Mouse (Mus musculus): ENCODE results near the gene Nkapl.
"Not testable (repeated sequence)": the region's sequence is repeated elsewhere in the genome, so short reads cannot be mapped to it uniquely, and the experiment has no call there.

Nkapl gene

DNA sequence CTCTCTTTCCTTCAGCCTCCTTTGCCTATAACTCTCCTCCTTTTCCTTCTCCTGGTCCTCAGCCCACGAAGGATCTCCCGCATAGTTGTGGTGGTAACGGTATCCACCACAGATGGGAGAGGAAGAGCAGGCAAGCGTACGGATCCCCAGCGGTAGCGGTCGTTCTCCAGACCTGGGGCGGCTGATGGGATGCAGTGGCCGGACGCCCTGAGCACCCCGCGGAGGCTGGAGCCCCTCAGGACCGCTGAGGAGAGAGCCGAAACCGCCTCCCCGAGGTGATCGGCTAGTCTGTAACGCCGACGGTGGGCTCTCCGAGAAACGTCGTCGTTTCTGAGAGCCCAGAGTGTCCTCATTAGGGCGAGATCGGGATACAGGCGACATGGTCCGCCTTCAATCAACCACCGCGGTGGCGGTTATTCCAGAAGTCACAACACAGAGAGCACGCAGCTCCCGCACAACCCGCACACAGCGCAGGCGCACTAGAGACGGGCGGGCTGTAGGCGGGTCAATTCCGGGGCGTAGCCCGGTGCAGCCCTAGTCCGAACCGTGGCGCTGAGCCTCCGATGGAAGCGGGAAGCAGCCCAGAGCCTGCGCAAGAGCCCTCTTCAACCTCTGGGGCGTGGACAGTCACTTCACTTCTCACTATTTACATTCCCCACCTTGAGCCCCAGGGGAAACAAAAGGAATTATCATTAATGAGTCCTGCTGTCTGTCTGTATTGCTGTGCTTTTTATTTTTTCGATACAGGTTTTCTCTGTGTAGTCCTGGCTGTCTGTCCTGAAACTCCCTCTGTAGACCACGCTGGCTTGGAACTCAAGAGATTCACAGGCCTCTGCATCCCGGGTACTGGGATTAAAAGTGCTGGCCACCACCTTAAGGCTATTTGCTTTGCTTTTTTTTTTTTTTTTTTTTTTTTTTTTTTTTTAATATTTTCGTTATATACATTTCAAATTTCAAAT is at the start of gene Nkapl:
Nkapl (minus strand) TSS at position 449 of the 959 bp plus-strand sequence.
- DNase-seq (ENCODE audit: low read depth): no peak

DNA sequence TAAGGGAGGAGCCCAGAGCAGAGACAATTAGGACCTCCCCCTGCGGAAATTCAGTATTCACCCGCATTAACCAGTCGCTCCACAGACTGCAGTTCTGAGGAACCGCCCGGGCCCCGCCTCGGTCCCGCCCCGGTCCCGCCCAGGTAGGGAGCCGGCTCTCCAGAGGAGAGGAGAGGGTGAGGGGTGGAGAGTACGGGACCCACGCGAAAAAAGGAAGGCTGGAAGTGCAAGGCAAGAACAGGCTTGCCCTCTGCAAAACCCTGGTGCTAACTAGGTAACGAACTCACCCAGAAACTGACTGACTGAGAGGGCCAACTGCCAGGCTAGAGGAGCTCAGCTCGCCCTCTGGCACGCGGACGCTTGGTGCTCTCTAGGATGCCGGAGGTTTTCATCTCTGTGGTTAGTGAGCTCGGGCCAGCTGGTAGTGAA is 37.9 kb upstream of the Nkapl start:
- DNase-seq (ENCODE audit: low read depth): peak; percentile 94

DNA sequence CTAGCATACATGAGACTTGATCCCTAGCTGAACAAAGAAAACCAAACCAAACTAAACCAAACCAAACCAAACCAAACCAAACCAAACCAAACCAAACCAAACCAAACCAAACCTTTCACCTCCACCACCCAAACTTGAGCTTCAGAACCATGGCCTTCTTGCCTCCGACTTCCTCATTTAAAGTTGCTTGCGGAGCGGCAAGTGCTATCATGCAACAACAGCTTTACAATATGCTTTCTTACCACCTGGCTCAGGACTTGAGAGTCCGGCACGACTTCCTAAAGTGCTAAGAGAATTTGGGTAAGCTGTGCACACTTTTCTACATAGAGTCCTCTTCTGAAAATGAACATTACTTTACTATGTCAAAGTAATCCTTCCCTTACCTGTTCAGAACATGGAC is 34.0 kb upstream of the Nkapl start:
- DNase-seq (ENCODE audit: low read depth): no peak

DNA sequence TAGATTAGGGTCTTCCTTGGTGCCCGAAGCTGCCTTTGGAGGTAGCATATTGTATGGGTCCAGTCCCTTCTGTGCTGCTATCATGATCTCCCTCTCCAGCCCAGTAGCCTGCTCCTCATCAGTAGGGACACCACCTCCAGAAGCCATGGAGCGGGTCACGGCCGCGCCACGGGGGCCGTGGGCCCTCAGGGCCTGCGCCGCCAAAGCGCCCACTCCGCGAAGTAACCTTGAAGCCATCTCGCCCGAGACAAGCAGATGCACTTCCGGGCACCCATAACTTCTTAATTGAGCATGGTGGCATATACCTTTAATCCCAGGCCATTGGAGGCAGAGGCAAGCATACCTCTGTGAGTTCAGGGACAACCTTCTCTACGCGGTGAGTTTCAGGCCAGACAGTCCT is 32.9 kb upstream of the Nkapl start, which contains the start of gene Gm11273:
Gm11273 (minus strand) TSS at position 237 of the 400 bp plus-strand sequence.
- not testable (repeated sequence) for DNase-seq (ENCODE audit: low read depth)

DNA sequence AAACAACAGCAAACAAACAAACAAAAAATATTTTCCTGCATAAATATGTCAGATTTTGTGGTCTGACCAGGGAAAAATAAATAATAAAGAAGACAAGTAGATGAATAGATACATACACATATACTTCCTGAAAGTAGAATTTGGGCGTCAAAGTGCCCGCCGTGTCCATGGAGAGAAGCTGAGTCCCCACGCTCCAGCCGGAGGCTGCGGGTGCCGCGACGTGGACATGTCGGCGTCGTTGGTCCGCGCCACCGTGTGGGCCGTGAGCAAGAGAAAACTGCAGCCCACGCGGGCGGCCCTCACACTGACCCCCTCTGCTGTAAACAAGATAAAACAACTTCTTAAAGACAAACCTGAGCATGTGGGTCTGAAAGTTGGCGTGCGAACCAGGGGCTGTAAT is 26.8 kb upstream of the Nkapl start, which contains the start of gene AK157302:
AK157302 (plus strand) TSS at position 144 of the 400 bp plus-strand sequence.
- DNase-seq (ENCODE audit: low read depth): no peak

DNA sequence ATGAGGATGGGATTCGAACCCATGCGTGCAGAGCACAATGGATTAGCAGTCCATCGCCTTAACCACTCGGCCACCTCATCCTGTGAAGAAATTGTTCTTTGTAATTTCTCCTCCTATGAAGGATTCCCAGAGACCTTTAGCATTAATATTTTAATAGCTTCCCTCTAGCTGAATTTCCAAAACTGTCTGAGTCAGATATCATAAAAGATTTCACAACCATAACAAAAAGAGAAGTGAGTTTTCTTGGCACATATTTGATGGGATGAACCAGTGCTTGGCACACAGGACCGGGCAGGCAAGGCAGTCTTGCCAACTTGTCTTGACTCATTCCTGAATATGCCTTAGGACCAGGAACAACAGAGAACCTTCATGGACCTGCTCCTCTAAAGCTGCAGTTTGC is 24.5 kb upstream of the Nkapl start:
- DNase-seq (ENCODE audit: low read depth): peak; percentile 7

DNA sequence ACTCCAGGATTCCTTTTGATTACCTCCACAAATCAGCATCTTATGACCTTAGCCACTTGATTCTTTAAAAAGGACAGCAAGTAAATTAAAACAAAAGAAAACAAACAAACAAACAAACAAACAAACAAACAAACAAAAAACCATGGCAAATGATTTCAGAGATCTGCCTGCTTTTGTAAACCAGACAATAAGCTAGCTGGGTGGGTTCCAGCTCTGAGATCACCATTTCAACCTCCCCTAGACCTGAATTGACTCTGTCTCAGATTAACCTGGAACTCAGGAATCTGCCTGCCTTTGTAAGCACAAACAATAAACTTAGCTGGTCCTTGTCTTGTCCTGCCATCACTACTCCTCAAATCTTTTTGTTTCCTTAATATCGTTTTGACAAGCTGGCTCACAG is 18.6 kb upstream of the Nkapl start:
- no peak for DNase-seq (ENCODE audit: low read depth)

DNA sequence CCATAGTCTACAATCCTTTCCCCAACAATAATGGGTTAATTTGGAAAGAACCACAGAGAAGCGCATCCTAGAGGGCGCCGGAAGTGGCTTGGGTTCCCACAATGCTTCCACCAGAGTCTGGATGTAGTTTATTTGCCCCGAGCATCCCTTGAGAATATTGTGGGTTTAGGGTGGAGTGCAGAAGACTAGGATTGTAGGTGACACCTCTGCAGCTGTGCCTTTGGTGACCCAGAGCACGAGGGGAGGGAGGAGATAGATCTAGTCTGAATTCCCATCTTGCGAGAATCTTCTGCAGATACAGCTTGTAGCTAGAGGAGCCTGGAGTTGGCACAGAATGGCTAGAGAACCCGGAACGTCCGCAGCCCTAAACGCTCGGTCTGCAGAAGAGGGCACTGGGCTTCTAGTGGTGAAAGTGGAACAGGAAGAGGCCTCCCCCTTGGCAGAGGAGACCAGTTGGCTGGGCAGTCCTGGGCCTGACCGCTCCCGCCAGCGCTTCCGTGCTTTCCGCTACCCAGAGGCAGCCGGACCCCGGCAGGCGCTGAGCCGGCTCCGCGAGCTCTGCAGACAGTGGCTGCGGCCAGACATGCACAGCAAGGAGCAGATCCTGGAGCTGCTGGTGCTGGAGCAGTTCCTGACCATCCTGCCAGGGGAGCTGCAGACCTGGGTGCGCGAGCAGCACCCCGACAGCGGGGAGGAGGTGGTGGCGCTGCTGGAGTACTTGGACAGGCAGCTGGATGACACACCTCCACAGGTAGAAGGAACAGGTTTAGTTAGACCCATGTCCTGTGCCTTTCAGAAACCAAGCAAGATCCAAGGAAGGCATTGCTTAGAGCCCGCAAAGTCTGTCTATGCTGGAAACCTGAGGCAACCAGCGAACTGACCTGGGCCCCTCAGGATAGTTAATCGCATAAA is 10.7 kb upstream of the Nkapl start, which contains the start of the genes Zkscan4 and Gm10065:
Zkscan4 (plus strand) TSS at position 149 of the 912 bp plus-strand sequence.
Gm10065 (minus strand) TSS at position 683 of the 912 bp plus-strand sequence.
- peak; percentile 73 for DNase-seq (ENCODE audit: low read depth)

DNA sequence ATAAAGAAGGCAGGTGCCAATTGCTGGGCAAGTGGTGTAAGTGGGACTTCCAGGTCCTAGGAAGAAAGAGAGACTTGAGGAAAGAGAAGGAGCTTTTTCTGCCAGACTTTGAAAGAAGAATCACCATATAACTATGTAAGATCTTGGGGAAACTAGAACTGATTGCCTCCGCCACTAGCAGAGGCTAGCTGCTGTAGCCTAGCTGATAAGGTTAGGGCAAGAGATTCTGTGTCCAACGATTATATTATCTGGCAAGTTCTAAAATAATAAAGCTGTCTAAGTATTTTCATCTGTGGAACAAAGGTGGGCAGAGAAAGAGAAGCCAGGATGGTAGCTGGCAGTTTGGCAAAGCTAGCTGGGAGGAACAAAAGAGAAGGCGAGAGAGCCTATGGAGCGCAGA is 4.1 kb upstream of the Nkapl start:
- DNase-seq (ENCODE audit: low read depth): no peak

DNA sequence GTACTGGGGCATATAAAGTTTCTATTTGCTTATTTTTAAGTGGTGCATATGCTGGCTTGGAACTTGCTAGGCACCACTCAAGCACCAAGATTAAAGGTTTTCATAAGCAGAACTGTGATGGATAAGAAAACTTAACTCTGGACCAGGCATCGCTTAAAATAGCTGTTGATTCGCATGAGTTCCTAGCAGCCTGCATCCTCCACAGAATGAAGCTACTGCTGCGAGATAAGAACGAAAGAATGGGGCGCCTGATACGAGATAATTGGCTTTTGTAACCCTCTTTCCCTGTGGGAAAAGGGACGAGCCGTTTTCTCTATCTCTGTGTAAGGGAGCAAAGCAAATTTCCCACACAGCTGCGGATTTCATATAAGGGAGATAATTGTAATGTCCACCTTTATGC is 788 bp upstream of the Nkapl start:
- DNase-seq (ENCODE audit: low read depth): no peak

DNA sequence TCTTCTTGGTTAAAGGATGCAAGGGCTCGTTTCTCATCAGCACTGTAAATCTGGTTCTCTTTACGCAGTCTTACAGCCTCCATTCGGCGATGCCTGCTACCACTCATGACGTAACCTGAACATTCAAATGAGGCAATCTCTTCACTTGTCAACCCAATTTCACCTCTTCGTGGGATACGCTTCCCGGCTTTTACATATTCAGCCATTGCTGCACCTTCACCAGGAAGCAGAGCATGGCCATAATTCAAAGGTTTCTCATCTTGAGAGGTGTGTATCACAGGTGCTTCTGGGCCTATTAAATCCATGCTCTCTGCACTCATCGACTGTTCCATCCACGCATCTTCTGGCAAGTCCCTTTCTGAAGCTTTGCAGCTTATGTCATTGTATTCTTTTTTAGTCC is 973 bp downstream of the Nkapl start:
- no peak for DNase-seq (ENCODE audit: low read depth)

DNA sequence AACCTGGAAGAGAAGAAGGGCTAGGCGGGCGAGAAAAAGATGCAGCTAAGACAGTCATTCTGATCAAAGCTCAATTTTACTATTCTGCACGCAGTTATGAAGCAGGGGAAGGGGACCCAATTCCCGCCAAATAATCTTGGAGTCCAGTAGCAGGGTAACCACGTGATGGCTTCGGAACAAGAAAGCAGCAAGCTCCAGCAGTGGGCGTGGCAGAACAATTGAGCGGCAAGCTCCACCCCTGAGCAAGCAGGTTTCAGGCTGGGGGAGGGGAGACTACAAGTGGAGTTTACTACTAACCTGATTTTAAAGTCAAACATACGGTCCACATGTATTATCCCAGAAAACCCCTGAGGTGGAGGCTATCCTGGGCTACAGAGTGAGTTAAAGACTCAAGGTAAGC is 5.8 kb downstream of the Nkapl start:
- not testable (repeated sequence) for DNase-seq (ENCODE audit: low read depth)

DNA sequence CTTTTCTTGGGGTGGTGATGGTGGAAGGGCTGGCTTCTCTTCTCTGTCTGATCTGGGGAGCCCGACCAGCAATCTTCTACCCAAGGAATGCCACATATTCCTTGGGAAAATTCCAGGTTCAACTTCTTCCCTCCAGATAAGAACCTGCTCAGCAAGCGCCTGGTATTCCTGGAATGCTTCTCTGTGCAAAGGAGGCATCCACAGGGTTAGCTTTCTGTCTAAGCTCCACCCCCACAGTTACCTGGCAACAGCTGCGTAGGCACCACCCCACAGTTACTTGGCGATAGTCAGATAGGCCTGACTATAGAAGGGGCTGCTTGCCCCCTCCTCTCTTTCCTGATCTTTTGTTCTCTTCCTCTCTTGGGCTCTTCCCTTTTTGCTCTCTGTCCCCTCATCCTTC is 12.0 kb downstream of the Nkapl start:
- no peak for DNase-seq (ENCODE audit: low read depth)

DNA sequence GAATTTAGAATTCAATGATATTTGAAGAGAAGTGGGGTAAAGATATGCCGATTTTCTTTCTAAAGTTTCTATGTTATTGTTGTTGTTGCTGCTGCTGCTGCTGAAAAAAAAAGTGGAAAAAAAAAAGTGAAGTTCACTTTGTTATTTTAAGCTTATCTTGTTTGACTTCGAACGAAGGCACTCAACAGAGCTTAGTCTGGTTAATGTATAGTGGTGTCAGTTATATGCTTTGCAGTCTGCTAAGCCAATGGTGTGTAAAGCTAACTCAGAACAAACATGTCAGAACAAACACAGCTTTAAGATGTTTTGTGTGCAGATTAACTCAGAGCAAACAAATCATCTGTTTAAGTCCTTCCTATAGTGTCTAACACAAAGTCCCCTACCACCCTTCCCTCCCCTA is 14.2 kb downstream of the Nkapl start:
- DNase-seq (ENCODE audit: low read depth): no peak

DNA sequence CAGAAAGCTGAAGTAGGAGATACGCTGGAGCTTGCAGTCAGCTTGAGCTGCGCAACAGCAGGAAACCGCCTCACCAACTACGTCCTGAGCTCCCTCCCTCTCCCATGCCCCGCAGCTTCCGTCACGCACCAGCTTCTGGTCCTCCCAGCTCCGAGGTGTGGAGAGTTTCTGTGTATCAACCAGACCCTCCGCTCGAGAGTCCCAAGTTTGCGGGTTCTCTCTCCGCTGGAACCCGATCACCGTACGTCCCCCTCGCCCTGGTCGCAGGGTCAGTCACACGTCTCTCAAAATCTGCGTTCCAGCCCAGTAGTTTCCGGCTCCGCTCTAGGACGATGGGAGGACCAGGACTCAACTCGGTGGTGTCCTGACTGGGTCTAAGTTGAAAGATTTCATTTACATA is 14.9 kb downstream of the Nkapl start, which contains the start of gene Zscan26:
Zscan26 (minus strand) TSS at position 282 of the 400 bp plus-strand sequence.
- peak; percentile 90 for DNase-seq (ENCODE audit: low read depth)

DNA sequence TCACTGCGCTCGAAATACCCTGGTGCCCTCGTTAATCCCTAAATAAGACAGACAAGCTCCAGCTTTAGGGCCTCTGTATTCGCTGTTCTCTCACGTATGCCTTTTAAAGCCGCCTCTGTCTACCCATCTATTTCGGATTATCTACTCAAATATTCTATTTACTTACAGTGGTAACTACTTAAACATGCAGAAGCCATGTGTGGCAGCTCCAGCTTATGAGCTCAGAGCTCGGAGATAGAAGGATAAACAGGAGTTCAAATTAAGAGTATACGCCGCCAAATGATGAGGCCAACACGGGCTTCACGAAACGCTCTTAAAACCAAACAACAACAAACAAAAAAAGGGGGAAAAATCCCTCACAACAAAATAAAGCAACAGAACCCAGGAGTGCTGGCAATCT is 15.3 kb downstream of the Nkapl start:
- no peak for DNase-seq (ENCODE audit: low read depth)

DNA sequence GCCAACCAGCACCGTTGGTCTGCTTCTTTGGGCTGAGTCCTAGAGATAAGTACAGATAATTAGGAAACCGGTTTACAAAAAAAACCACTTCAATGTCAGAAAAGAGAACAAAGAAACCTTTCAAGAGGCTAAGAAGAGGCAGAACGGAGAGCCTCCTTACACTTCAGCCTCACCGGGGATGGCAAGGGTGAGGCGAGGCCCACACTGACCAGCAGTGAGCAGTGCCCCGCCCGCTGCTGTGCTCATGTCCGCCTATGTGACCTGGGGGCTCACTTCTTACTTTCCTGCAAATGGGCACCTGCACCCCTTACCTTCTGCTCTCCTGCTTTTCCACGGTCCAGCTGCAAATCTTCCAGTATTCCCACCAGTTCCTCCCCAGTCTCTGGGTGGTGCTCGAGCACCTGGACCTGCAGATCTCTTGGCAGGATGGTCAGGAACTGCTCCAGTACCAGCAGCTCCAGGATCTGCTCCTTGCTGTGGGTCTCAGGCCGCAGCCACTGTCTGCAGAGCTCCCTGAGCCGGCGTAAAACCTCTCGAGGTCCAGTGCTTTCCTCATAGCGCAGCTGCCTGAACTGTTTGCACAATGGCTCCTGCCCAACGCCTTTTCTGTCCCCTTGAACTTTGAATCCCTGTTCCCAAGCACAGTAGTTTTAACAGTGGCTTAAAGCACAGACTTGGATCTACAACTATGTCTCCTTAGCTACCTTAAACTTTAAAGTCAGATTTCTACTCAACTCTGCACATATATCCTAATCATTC is 20.3 kb downstream of the Nkapl start:
- DNase-seq (ENCODE audit: low read depth): no peak

DNA sequence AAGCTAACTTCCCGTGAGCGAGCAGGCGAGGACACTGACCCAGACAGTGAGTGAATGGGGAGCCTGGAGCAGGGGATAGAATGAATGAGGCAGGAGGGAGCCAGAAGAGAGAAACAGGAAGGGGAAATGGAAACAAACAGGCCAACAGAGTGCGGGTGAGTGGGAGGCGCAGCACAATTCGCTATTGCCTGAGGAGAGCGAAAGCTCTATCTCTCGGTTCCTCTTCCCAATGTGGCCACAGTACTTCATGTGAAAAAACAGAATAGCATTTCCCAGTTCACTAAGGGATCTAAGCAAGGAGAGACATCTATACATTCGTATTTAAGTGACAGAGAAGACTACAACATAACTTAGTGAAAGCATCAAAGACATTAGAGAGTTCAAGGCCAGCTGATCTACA is 21.5 kb downstream of the Nkapl start:
- DNase-seq (ENCODE audit: low read depth): no peak

DNA sequence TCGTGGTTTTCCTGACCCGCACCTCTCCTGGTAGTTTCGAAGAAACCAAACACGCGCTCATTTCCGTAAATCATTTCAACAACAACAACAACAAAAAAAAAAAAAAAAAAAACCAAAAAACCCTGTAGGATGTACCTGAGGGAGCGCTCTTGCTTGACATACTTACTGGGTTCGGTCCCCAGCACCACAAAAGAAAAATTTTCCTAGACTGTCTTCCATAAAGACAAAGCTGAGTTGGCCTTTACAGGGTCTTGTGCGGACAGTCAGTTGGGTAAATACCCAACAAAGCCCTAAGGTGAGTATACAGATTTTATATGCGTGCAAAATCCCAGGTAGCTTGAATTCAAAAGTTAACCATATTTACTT is 27.1 kb downstream of the Nkapl start:
- DNase-seq (ENCODE audit: low read depth): no peak

DNA sequence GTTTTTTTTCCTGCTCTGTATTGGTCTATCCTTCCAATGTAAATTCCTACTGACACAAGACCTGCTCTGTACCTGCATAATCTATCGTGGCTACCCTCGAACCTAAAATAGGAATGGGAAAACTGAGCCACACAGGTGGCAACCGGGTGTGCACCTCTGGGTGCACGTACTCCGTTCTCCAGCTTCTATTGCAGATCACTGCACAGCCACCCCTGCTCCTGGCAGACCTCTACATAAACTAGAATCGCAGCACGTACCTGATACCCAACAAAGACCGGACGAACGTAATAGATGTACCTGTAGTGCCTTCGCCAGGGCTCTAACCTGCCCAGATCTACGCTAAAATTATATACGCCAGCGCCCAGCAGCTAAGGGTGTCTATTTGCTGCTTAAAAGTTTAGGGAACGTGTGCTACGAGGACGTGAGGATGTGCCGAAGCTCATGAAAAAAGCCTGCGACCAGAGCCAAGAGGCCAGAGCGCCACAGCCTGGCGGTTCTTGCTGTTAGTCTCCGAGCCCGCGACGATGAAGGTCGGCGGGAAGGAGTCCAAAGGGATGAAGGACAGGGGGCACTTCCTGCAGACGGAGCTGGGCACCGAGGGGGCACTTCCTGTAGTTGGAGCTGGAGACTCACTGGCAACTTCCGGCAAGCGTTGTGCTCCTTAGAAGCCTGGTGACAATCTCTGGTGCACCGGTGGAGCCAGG is 27.7 kb downstream of the Nkapl start, which contains the start of gene Pgbd1:
Pgbd1 (minus strand) TSS at position 556 of the 704 bp plus-strand sequence.
- no peak for DNase-seq (ENCODE audit: low read depth)

DNA sequence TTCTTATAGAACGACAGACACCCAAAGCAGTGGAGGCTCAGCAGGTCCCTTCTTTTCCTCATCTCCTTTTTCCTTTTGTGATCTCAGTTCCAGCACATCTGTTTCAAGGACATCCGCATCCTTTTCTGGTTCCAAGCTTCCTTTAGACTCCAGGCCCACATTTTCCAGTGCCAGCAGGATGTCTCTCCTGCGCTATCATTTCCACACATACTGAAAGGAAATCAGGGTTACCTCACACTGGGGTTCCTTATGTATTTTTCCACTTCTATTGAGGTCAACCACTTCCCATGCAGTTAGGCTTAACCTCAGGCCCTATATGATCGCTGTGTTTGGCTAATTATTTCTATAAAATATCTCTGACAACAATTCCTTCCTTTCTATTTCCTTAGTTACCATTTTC is 32.8 kb downstream of the Nkapl start:
- DNase-seq (ENCODE audit: low read depth): peak; percentile 86

Data from 416B (cell line).